Mouse (Mus musculus) limb, embryonic 10.5 days (tissue): ENCODE data around the gene Timm10. TPM values are rescaled to one million over a fixed set of nuclear protein-coding genes. Genes with fewer than 3 reads are reported as not detected.

Source experiments
- DNase-seq: peaks from one replicate; pipeline ENCODE4 v3.0.0-alpha.2; 2017; ENCODE audit warnings: low spot score
- H3K27ac ChIP-seq: fragments of 300-500 bp; sonication (generic); 2 replicates; pipeline ENCODE4 v1.5.1; 2016; ENCODE audit warnings: mild to moderate bottlenecking
- H3K27me3 ChIP-seq: fragments of 300-500 bp; sonication (generic); 2 replicates; pipeline ENCODE4 v1.6.1; 2016; ENCODE audit warnings: low read depth, mild to moderate bottlenecking; ENCODE audit not compliant: poor library complexity, severe bottlenecking
- H3K36me3 ChIP-seq: fragments of 300-500 bp; sonication (generic); 2 replicates; pipeline ENCODE4 v1.6.1; 2016; ENCODE audit warnings: mild to moderate bottlenecking, moderate library complexity
- H3K4me1 ChIP-seq: fragments of 300-500 bp; sonication (generic); 2 replicates; pipeline ENCODE4 v1.6.1; 2016
- H3K4me3 ChIP-seq: fragments of 300-500 bp; sonication (generic); 2 replicates; pipeline ENCODE4 v1.5.1; 2016; ENCODE audit warnings: mild to moderate bottlenecking, moderate library complexity
- H3K9me3 ChIP-seq: fragments of 300-500 bp; sonication (generic); replicated peaks from 2 replicates; pipeline ENCODE4 v1.6.1; 2016; ENCODE audit warnings: mild to moderate bottlenecking
- WGBS: fragments of 180-500 bp; shearing (Covaris S2); methylation state at CpG from one replicate; pipeline ENCODE4 v1.1.7; 2016; 5-methylcytosine and 5-hydroxymethylcytosine counted together
- polyA plus RNA-seq: library from polyadenylated mRNA; unstranded; fragments of >200 nt; fragmentation: Nextera tagmentation; extraction: Ambion mirVana; gene quantifications from 2 replicates; pipeline ENCODE4 v1.2.1, GENCODE M21; 2016

Timm10 gene
- 64.5 and 71.0 TPM in 2 replicates for polyA plus RNA-seq

- H3K27ac ChIP-seq, result peak within 1 kb of the TSS; percentile 78
- H3K9me3 ChIP-seq, result no peaks in the 10 kb centered on the region
- H3K27me3 ChIP-seq, result no peaks in the 10 kb centered on the region
- WGBS, result under 1% methylated on average over 34 of the region's 34 CpGs
- peak within 1 kb of the TSS; percentile 74 for H3K4me3 ChIP-seq
- DNase-seq, result peak; percentile 89
- H3K4me1 ChIP-seq, result peaks cover 30% of the 10 kb centered on the region
- H3K36me3 ChIP-seq, result peaks cover 27% of the 10 kb centered on the region
Observed at GRCm38 (mm10) chr2:84826488-84827282, at the start of gene Timm10. Gene Timm10, plus strand, starts transcription at chr2:84826997.

DNA sequence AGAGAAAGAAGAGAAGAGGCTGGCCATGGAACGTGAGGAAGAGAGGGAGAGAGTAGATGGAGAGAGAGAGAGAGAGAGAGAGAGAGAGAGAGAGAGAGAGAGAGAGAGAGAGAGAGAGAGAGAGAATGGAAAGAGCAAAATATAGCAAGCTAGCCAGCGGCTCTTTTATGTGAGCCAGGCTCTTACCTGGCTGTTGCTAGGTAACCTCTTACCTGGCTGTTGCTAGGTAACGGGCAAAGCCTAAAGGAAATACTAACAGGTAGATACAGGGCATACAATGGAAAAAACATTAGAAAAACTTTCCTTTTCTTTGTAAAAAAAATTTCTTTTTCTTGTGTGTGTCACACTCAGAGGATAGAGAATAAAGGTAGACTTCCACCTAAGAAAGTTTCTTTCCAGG lies 49.1 kb upstream of the Timm10 start:
- Histone ChIP-seq H3K4me3 (no peak overlapping the region), H3K27ac (no peak overlapping the region)
- WGBS, result 70% methylated on average over 3 of the region's 3 CpGs

GRCm38 (mm10) chr2:84779210-84779609 lies 47.6 kb upstream of the Timm10 start:
- H3K9me3 ChIP-seq, result no peaks in the 10 kb centered on the region
- H3K4me3 ChIP-seq, result no peak overlapping the region
- no peak overlapping the region for H3K27ac ChIP-seq
- no peak for DNase-seq
- 62% methylated on average over 6 of the region's 6 CpGs for WGBS
- no peaks in the 10 kb centered on the region for H3K27me3 ChIP-seq
- H3K4me1 ChIP-seq, result peaks cover 12% of the 10 kb centered on the region
- no peaks in the 10 kb centered on the region for H3K36me3 ChIP-seq

More for the DNA sequence above, 49.1 kb upstream of the Timm10 start:
- Histone ChIP-seq H3K9me3 (no peaks in the 10 kb centered on the region), H3K36me3 (no peaks in the 10 kb centered on the region), H3K4me1 (peaks cover 16% of the 10 kb centered on the region), H3K27me3 (no peaks in the 10 kb centered on the region)
- DNase-seq, result no peak

DNA sequence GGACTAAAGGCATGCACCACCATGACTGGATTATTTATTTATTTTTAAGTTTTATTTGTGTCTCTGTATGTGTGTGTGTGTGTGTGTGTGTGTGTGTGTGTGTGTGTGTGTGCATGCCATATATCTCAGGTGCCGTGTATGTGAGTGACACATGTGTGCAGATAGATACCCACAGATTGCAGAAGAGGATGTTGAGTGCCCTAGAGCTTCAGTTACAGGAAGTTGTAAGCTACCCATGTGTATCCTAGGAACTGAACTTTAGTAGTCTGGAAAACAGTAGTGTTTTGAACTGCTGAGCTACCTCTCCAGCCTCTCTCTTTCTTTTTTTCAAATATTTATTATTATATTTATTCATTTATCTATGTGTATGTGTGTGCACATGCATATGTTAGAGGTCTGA lies 43.5 kb upstream of the Timm10 start:
- no peak for DNase-seq
- WGBS, result 92% methylated on average over 1 of the region's 1 CpGs
- no peaks in the 10 kb centered on the region for H3K36me3 ChIP-seq

DNA sequence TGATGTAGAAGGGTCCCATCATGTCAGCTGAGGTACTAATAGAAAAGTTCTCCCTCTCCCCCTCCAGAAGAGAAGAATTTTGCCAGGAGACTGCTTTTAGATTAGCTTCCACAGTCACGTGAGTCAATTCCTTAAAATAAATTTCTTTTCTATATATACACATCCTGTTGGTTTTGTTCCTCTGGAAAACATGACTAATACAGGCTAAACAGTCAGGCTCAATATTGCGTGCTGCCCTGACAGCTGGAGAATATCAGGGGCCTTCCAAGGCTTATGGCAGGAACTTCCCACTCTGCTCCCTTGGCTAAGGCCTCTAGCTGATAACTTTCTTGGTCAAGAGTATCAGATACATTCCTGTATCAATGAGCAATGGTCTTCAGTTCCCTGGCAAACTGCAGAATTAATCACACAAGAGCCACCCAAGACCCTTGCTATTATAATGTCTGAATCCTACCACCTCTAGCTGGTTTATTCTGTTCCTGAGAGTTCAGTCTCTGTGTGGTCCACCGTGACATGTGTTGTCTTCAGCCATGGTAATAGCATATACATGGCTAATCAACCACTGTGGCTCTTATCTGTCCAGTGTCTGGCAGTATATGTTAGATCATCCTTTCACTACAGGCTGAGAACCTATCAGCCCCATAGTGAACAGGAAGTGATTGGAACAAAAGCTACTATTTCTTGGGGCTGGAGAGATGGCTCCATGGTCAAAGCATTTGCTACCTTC lies 42.8 kb upstream of the Timm10 start:
- Histone ChIP-seq H3K36me3 (no peaks in the 10 kb centered on the region), H3K9me3 (no peaks in the 10 kb centered on the region), H3K4me1 (peaks cover 6% of the 10 kb centered on the region; the same call in 1 of the 2 replicates), H3K27me3 (no peaks in the 10 kb centered on the region), H3K27ac (no peak overlapping the region), H3K4me3 (no peak overlapping the region)
- no peak for DNase-seq
- WGBS, result 89% methylated on average over 3 of the region's 3 CpGs

More for the DNA sequence above, 43.5 kb upstream of the Timm10 start:
- H3K27me3 ChIP-seq, result no peaks in the 10 kb centered on the region
- H3K4me1 ChIP-seq, result peaks cover 3% of the 10 kb centered on the region; the same call in 1 of the 2 replicates
- no peak overlapping the region for H3K4me3 ChIP-seq
- no peaks in the 10 kb centered on the region for H3K9me3 ChIP-seq
- H3K27ac ChIP-seq, result no peak overlapping the region

DNA sequence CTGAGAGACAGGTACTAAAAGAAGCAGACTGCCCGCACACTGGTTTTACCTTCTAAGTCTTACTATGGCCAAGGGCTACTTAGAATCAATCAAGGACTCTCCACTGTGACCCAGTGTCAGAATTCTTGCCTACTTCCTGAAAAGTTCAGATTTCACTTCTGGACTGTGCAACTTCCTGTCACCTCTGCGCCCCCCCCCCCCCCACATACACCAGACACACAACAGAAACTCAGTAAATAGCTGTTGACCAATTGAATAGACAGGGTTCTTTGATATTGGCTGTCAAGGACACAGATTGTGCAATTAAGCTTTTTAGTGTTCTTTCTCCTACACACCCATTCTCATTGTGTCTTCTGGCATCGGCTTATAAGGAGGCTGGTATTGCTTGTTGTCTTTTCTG lies 38.5 kb upstream of the Timm10 start:
- no peak overlapping the region for H3K27ac ChIP-seq
- no peak for DNase-seq
- no peak overlapping the region for H3K4me3 ChIP-seq
- WGBS, result 81% methylated on average over 3 of the region's 3 CpGs
- no peaks in the 10 kb centered on the region for H3K36me3 ChIP-seq
- no peaks in the 10 kb centered on the region for H3K9me3 ChIP-seq
- peaks cover 6% of the 10 kb centered on the region; the same call in 1 of the 2 replicates for H3K4me1 ChIP-seq
- H3K27me3 ChIP-seq, result peaks cover 14% of the 10 kb centered on the region; the same call in 1 of the 2 replicates

DNA sequence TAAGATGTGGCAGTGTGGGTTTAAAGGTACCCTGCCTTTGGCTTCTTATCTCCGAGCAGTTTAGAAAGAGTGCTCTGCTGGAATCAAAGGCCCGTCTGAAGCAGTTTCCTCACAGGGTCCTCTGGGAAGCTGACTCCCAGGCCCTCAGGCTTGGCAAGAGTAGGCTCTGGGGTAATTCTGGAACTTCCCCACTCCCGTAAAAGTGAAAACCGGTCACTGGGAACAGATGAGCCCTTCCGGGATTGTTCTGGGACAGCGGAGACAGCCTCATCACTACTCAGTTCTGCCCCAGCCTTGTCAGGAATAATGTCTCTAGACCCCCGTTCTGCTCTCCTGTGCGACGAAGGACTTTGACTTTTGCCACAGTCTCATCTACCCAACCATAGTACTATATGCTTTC lies 36.4 kb upstream of the Timm10 start:
- H3K27ac ChIP-seq, result no peak overlapping the region
- WGBS, result 52% methylated on average over 9 of the region's 9 CpGs

DNA sequence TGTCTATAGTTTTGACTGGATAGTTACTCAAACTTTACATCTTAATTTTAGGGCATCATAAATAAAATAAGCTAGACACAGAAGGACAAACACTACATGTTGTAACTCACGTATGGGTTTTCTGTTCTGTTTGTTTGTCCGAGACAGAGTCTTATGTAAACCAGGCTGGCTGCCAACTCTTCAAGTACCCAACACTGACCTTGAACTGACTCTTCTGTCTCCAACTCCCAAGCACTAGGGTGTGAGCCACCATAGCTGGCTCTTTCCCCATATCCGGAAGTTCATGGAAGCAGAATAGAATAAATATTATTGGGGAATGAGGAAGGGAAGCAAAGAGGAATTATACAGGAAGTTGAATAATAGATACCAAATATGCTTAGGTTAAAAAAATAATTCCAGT lies 34.3 kb upstream of the Timm10 start:
- Histone ChIP-seq H3K4me1 (peaks cover 6% of the 10 kb centered on the region; the same call in 1 of the 2 replicates), H3K9me3 (no peaks in the 10 kb centered on the region; the same call in 1 of the 2 replicates), H3K27me3 (peaks cover 14% of the 10 kb centered on the region; the same call in 1 of the 2 replicates), H3K4me3 (no peak overlapping the region), H3K36me3 (no peaks in the 10 kb centered on the region), H3K27ac (no peak overlapping the region)
- no peak for DNase-seq
- WGBS, result 93% methylated on average over 3 of the region's 3 CpGs

More for the DNA sequence above, 36.4 kb upstream of the Timm10 start:
- Histone ChIP-seq H3K4me3 (no peak overlapping the region), H3K36me3 (no peaks in the 10 kb centered on the region), H3K27me3 (peaks cover 14% of the 10 kb centered on the region; the same call in 1 of the 2 replicates), H3K4me1 (peaks cover 6% of the 10 kb centered on the region; the same call in 1 of the 2 replicates), H3K9me3 (no peaks in the 10 kb centered on the region; the same call in 1 of the 2 replicates)
- DNase-seq, result no peak

DNA sequence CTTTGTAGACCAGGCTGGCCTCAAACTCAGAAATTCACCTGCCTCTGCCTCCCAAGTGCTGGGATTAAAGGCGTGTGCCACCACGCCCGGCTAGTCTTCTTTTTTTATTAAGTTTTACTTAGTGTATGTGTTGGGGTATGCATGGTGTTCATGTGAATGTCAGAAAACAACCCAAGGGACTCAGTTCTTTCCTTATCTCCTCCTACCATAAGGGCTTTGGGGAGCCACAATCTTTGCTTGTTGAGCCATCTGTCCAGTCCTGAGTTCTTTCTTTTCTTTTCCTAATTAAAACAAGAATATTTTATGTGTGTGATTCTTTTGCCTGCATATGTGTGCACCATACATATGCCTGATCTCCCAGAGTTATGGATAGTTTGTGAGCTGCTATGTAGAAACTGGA lies 33.6 kb upstream of the Timm10 start:
- peaks cover 6% of the 10 kb centered on the region for H3K4me1 ChIP-seq
- 90% methylated on average over 3 of the region's 3 CpGs for WGBS
- peaks cover 14% of the 10 kb centered on the region; the same call in 1 of the 2 replicates for H3K27me3 ChIP-seq
- H3K9me3 ChIP-seq, result no peaks in the 10 kb centered on the region; the same call in 1 of the 2 replicates
- H3K4me3 ChIP-seq, result no peak overlapping the region
- H3K27ac ChIP-seq, result no peak overlapping the region
- no peak for DNase-seq
- no peaks in the 10 kb centered on the region for H3K36me3 ChIP-seq

DNA sequence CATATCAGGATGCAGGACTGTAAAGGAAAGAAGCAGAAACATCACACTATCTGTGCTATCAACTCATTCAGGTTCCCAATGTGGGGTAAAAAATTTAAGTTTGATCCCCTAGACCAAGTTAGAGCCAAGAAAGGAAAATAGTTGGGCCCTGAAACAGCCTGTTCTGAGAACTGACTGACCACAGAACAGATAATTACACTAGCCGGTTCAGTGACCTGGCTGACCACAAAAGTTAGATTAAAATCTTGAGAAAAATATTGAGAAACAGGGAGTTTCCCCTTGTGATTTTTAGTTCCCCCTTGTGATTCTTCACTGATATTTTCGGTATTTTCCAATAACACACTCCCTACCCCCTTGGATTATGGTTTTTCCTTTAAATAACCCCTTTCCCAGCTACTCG lies 32.9 kb upstream of the Timm10 start:
- H3K4me3 ChIP-seq, result no peak overlapping the region
- H3K9me3 ChIP-seq, result no peaks in the 10 kb centered on the region; the same call in 1 of the 2 replicates
- 86% methylated on average over 3 of the region's 3 CpGs for WGBS
- no peak overlapping the region for H3K27ac ChIP-seq
- DNase-seq, result no peak
- H3K4me1 ChIP-seq, result peaks cover 9% of the 10 kb centered on the region
- peaks cover 14% of the 10 kb centered on the region; the same call in 1 of the 2 replicates for H3K27me3 ChIP-seq
- no peaks in the 10 kb centered on the region for H3K36me3 ChIP-seq

DNA sequence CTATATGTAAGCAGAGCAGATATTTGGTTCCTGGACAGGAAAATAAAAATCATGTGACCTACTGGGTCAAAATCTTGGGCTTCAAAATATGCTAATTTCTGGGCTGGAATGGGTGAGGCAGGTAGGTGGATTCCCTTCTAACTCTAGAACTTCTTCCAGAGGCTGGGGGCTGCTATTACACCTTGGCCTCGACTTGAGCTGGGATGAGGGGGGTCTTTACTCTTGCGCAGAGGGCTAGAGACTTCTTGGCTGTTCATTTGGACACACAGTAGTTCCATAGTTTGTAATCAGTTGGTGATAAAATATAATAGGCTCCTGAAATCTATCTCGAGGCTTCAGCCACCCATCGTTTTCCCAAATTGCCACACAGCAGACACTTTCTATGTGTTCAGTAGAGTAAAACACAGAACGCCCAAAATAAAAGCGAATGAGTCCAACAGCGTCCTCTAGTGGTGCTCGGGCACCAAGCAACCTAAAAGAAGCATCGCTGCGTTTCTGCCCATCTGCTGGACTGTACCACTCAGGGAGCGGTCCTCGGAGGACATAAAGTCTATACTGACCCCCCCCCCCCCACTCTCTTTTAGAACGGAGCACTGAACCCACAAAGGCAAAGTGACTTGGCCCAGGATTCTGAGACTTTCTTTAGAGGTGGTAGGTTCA lies 28.8 kb upstream of the Timm10 start:
- peak overlapping the region; percentile 69 for H3K4me3 ChIP-seq
- peak; percentile 84 for DNase-seq
- peak overlapping the region; percentile 77; the same call in 1 of the 2 replicates for H3K27ac ChIP-seq
- H3K27me3 ChIP-seq, result no peaks in the 10 kb centered on the region
- H3K9me3 ChIP-seq, result no peaks in the 10 kb centered on the region; the same call in 1 of the 2 replicates
- peaks cover 14% of the 10 kb centered on the region for H3K4me1 ChIP-seq
- WGBS, result 13% methylated on average over 13 of the region's 13 CpGs
- H3K36me3 ChIP-seq, result no peaks in the 10 kb centered on the region

DNA sequence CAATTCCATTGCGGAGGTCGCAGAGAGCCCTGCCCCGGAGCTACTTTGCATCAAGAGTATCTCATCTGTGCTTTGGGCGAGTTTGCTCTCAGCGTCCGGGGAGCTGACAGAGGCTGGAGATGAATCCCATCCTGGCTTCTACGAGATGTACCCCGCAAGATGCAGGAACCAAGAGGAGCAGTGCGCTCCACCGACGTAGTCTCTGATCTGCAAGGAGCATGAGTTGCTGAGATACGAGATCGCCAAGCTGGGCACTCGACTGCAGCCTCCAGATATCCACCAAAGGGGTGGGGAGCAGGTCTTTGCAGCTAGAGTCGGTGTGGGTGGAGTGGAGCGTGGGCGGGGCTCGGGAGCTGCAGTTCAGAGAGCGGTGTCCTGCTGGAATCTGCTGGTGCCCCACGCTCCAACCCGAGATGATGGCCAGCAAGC lies 28.3 kb upstream of the Timm10 start, which contains the start of gene Ube2l6:
Ube2l6 (plus strand) TSS at position 336 of the 429 bp plus-strand sequence.
- Histone ChIP-seq H3K36me3 (no peaks in the 10 kb centered on the region), H3K27ac (peak within 1 kb of the TSS; percentile 77), H3K4me1 (peaks cover 14% of the 10 kb centered on the region), H3K9me3 (no peaks in the 10 kb centered on the region; the same call in 1 of the 2 replicates), H3K27me3 (no peaks in the 10 kb centered on the region), H3K4me3 (peak within 1 kb of the TSS; percentile 69)
- peak; percentile 73 for DNase-seq
- WGBS, result 1% methylated on average over 21 of the region's 21 CpGs
